Mouse (Mus musculus) midbrain, embryonic 11.5 days (tissue): Measurements from ENCODE around the gene Sidt2. TPM values are rescaled to one million over a fixed set of nuclear protein-coding genes. Genes with fewer than 3 reads are reported as not detected.

Source experiments
- ATAC-seq: fragments of 200-750 bp; cut with Nextera tagmentation; 2 replicates; pipeline ENCODE4 v1.8.0; 2017; ENCODE audit warnings: moderate TSS enrichment, moderate library complexity; ENCODE audit not compliant: low FRiP score
- DNase-seq: peaks from one replicate; pipeline ENCODE4 v3.0.0; 2015; ENCODE audit warnings: low spot score; ENCODE audit errors: missing footprints
- H3K27ac ChIP-seq: fragments of 300-500 bp; sonication (generic); 2 replicates; pipeline ENCODE4 v1.5.1; 2014; ENCODE audit warnings: low read depth, low read length
- H3K27me3 ChIP-seq: fragments of 300-500 bp; sonication (generic); 2 replicates; pipeline ENCODE4 v1.6.1; 2014; ENCODE audit warnings: mild to moderate bottlenecking, low read length, moderate library complexity, mixed read lengths; ENCODE audit not compliant: control insufficient read depth, insufficient read depth
- H3K36me3 ChIP-seq: fragments of 300-500 bp; sonication (generic); 2 replicates; pipeline ENCODE4 v1.6.1; 2014; ENCODE audit warnings: mild to moderate bottlenecking, low read length, moderate library complexity, mixed read lengths; ENCODE audit not compliant: control insufficient read depth, insufficient read depth
- H3K4me1 ChIP-seq: fragments of 300-500 bp; sonication (generic); 2 replicates; pipeline ENCODE4 v1.6.1; 2014; ENCODE audit warnings: low read length; ENCODE audit not compliant: control insufficient read depth, insufficient read depth
- H3K4me2 ChIP-seq: fragments of 300-500 bp; sonication (generic); 2 replicates; pipeline ENCODE4 v1.6.1; 2014; ENCODE audit warnings: mild to moderate bottlenecking, moderate library complexity
- H3K4me3 ChIP-seq: fragments of 300-500 bp; sonication (generic); 2 replicates; pipeline ENCODE4 v1.5.1; 2014; ENCODE audit warnings: low read depth, low read length
- H3K9ac ChIP-seq: fragments of 300-500 bp; sonication (generic); 2 replicates; pipeline ENCODE4 v1.6.1; 2014; ENCODE audit warnings: low read length
- H3K9me3 ChIP-seq: fragments of 300-500 bp; sonication (generic); 2 replicates; pipeline ENCODE4 v1.6.1; 2016; ENCODE audit warnings: low read length; ENCODE audit not compliant: control insufficient read depth
- WGBS: fragments of 180-500 bp; shearing (Covaris S2); extraction: QIAGEN DNeasy Blood & Tissue Kit; methylation state at CpG from one replicate; pipeline ENCODE4 v1.1.7; 2014; 5-methylcytosine and 5-hydroxymethylcytosine counted together
- microRNA-seq: library from miRNA; unstranded; fragments of <30 nt; microRNA quantifications from one replicate; pipeline ENCODE4, GENCODE M21; 2017
- polyA plus RNA-seq: library from polyadenylated mRNA; unstranded; fragments of >200 nt; fragmentation: Nextera tagmentation; extraction: Ambion mirVana; gene quantifications from 2 replicates; pipeline ENCODE4 v1.2.1, GENCODE M21; 2014

Gene Sidt2
- polyA plus RNA-seq, 1 experiment from 2014 or later = 21.7 TPM

GRCm38 (mm10) chr9:45906355-45907077 lies 48.5 kb downstream of the Sidt2 start, which contains the start of the genes Pcsk7 and Rnf214:
TSS of gene Pcsk7 (plus strand) at chr9:45906497.
TSS of gene Rnf214 (minus strand) at chr9:45906911.
- Histone ChIP-seq H3K9ac (peak within 1 kb of the TSS; percentile 90), H3K27ac (peak within 1 kb of the TSS; percentile 93), H3K9me3 (no peaks in the 10 kb centered on the region), H3K4me3 (peak within 1 kb of the TSS; percentile 90), H3K4me1 (peaks cover 15% of the 10 kb centered on the region), H3K27me3 (no peaks in the 10 kb centered on the region), H3K36me3 (peaks cover 12% of the 10 kb centered on the region), H3K4me2 (peak within 1 kb of the TSS; percentile 94)
- under 1% methylated on average over 57 of the region's 80 CpGs for WGBS
- ATAC-seq = peak; percentile 93
- DNase-seq = peak; percentile 99

- peak; percentile 79 for ATAC-seq
These were observed 49.2 kb downstream of the Sidt2 start for GRCm38 (mm10) chr9:45905811-45906237.

GRCm38 (mm10) chr9:45905196-45905595 lies 49.9 kb downstream of the Sidt2 start:
- no peak overlapping the region for H3K27ac ChIP-seq
- 57% methylated on average over 4 of the region's 4 CpGs for WGBS
- H3K36me3 ChIP-seq = peaks cover 6% of the 10 kb centered on the region

More at GRCm38 (mm10) chr9:45905811-45906237, 49.2 kb downstream of the Sidt2 start:
- H3K36me3 ChIP-seq = peaks cover 8% of the 10 kb centered on the region
- H3K9me3 ChIP-seq = no peaks in the 10 kb centered on the region
- H3K4me1 ChIP-seq = peaks cover 15% of the 10 kb centered on the region
- DNase-seq = peak; percentile 92
- peak overlapping the region; percentile 90 for H3K4me3 ChIP-seq
- no peaks in the 10 kb centered on the region for H3K27me3 ChIP-seq
- under 1% methylated on average over 23 of the region's 27 CpGs for WGBS
- H3K27ac ChIP-seq = peak overlapping the region; percentile 93
- H3K9ac ChIP-seq = peak overlapping the region; percentile 90
- peak overlapping the region; percentile 94 for H3K4me2 ChIP-seq

DNA sequence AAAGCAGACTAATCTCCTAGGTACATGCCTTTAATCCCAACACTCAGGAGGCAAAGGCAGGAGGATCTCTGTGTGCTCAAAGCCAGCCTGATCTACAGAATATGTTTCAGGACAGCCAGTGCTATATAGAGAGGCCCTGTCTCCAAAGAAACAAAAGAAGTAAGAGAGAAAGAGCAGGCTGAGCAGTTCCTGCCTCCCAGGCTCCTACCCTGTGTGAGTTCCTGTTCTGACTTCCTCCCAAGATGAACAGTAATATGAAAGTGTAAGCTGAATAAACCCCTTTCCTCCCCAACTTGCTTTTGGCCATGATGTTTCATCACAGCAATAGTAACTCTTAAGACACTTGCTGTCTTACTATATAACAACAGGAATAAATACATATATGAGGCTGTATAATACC lies 61.4 kb downstream of the Sidt2 start:
- H3K4me2 ChIP-seq = no peak overlapping the region
- no peak overlapping the region for H3K9ac ChIP-seq
- no peak overlapping the region for H3K27ac ChIP-seq
- peaks cover 17% of the 10 kb centered on the region for H3K36me3 ChIP-seq
- DNase-seq (no peak), ATAC-seq (no peak)
- H3K9me3 ChIP-seq = no peaks in the 10 kb centered on the region
- no peaks in the 10 kb centered on the region for H3K4me1 ChIP-seq
- H3K27me3 ChIP-seq = no peaks in the 10 kb centered on the region
- H3K4me3 ChIP-seq = no peak overlapping the region

More at GRCm38 (mm10) chr9:45905196-45905595, 49.9 kb downstream of the Sidt2 start:
- H3K9ac ChIP-seq = peak overlapping the region; percentile 90
- no peaks in the 10 kb centered on the region for H3K9me3 ChIP-seq
- peaks cover 15% of the 10 kb centered on the region for H3K4me1 ChIP-seq
- no peak for ATAC-seq
- H3K4me2 ChIP-seq = peak overlapping the region; percentile 94
- peak overlapping the region; percentile 90 for H3K4me3 ChIP-seq
- no peaks in the 10 kb centered on the region for H3K27me3 ChIP-seq
- no peak for DNase-seq

Small RNA genes lying within 50 kb of the gene (microRNA-seq; reads per million reads assigned to microRNA genes)
- gene Mir7087 = not detected

Other genes starting within 250 kb of the Sidt2 start
- gene Cep164, start 126.6 kb downstream of the Sidt2 start, polyA plus RNA-seq = 12.6 and 14.5 TPM in 2 replicates
- gene Bace1, start 116.7 kb downstream of the Sidt2 start, polyA plus RNA-seq = 26.9 and 27.1 TPM in 2 replicates
- 11.1 and 14.4 TPM in 2 replicates for gene Pcsk7, start 48.8 kb downstream of the Sidt2 start, polyA plus RNA-seq
- gene Rnf214, start 48.3 kb downstream of the Sidt2 start, polyA plus RNA-seq = 73.4 and 81.8 TPM in 2 replicates
- gene Tagln, start 19.2 kb downstream of the Sidt2 start, polyA plus RNA-seq = 27.9 TPM in 2 replicates
- 274 and 275 TPM in 2 replicates for gene Pafah1b2, start 57.4 kb upstream of the Sidt2 start, polyA plus RNA-seq
- 8.7 and 8.9 TPM in 2 replicates for gene Sik3, start 57.6 kb upstream of the Sidt2 start, polyA plus RNA-seq